Mouse (Mus musculus): Measurements from ENCODE around the gene Fanci.

DNA sequence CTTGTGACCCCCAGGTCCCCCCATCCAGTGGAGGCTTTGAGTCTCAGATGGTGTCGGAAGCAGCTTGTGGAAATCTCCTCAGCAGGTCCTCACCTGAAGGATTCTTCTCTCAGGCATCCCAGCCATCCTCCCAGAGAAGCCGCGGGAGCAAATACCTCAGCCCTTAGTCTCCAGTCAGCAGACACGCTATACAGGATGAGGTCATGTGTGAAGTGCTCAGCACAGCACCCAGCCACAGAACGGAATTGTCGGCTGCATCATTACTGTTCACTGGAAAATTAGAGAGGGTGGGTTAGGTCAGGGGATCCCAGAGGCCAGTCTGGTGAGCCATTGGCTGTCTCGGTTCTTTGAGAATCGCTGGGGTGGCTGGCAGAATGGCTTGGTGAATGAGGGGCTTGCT is 42.9 kb upstream of the Fanci start:
- no peak for TF ChIP-seq GATA1 (IDR thresholded peaks at IDR 0.05; ENCODE audit: borderline replicate concordance, low read length)
- no peak for TF ChIP-seq FLI1 (IDR thresholded peaks at IDR 0.05; ENCODE audit: low read length)

Data from megakaryocyte, embryonic 14.5 days (primary cell).